Mouse (Mus musculus): ENCODE measurements at regions not wholly inside any gene's neighbourhood (a gene's known extent, or its start where the extent isn't known, plus 50 kb on each side); places are given as distances from the start of the nearest gene placed in this dataset.

GRCm38 (mm10) chr13:47695877-47696276 is 565.2 kb upstream of the Id4 start:
- no peak overlapping the region for H3K27ac ChIP-seq (ENCODE audit: insufficient read depth, low read depth)
- no peak for DNase-seq (ENCODE audit: extremely low read depth)
- dilution Hi-C loops (cut with MboI; ENCODE audit: extremely low pct_ligation_motif_present, extremely low pct_unique_long_range_greater_than_20kb, low sequenced_read_pairs): no loop called here
- H3K4me2 ChIP-seq (ENCODE audit: insufficient read depth, low read depth, poor library complexity, severe bottlenecking): no peak overlapping the region
- no peak overlapping the region for H3K4me3 ChIP-seq (replicated peaks in 1 of 3; ENCODE audit: low read depth in 2 of 3, low read length in 2 of 3, poor library complexity in 1 of 3)
- H3K9me3 ChIP-seq (replicated peaks; ENCODE audit: low read length): peaks cover 57% of the 10 kb centered on the region
- TF ChIP-seq GABPA (IDR thresholded peaks at IDR 0.05; ENCODE audit: insufficient replicate concordance, low read depth, low read length): no peak
- no peak for TF ChIP-seq RCOR1 (conservative IDR thresholded peaks at IDR 0.05; ENCODE audit: low read depth, low read length)
- no peak for TF ChIP-seq ETS1 (conservative IDR thresholded peaks at IDR 0.05; ENCODE audit: low read depth, low read length)
- TF ChIP-seq E2F4 (IDR thresholded peaks at IDR 0.05; ENCODE audit: insufficient replicate concordance, low read depth, low read length): no peak
- TF ChIP-seq EP300 (IDR thresholded peaks at IDR 0.05; ENCODE audit: low read length): no peak
- TF ChIP-seq SIN3A (IDR thresholded peaks at IDR 0.05; ENCODE audit: low read length): no peak
- TF ChIP-seq ZNF384 (IDR thresholded peaks at IDR 0.05; ENCODE audit: low read depth, low read length): no peak
- TF ChIP-seq ZMIZ1 (IDR thresholded peaks at IDR 0.05; ENCODE audit: low read depth, low read length): no peak
- no peak for TF ChIP-seq KAT2A (IDR thresholded peaks at IDR 0.05; ENCODE audit: insufficient replicate concordance, low read length)
- TF ChIP-seq CHD2 (IDR thresholded peaks at IDR 0.05; ENCODE audit: low read length): no peak
- no peak for TF ChIP-seq MAFK (IDR thresholded peaks at IDR 0.05; ENCODE audit: insufficient replicate concordance, low read length)
- TF ChIP-seq SMC3 (IDR thresholded peaks at IDR 0.05; ENCODE audit: low read depth, low read length): no peak
- TF ChIP-seq CHD1 (IDR thresholded peaks at IDR 0.05; ENCODE audit: low read depth, low read length): no peak
- no peak for TF ChIP-seq ZC3H11A (IDR thresholded peaks at IDR 0.05; ENCODE audit: low read depth, low read length)
- TF ChIP-seq HCFC1 (IDR thresholded peaks at IDR 0.05; ENCODE audit: low read depth, low read length): no peak
- TF ChIP-seq ZKSCAN1 (IDR thresholded peaks at IDR 0.05; ENCODE audit: borderline replicate concordance, low read depth, low read length): no peak
- no peak for TF ChIP-seq USF2 (conservative IDR thresholded peaks at IDR 0.05; ENCODE audit: low read depth, low read length)
- no peak for TF ChIP-seq JUN (IDR thresholded peaks at IDR 0.05; ENCODE audit: insufficient read depth, low read depth, low read length)
- TF ChIP-seq MYC (IDR thresholded peaks at IDR 0.05; ENCODE audit: low read depth, low read length): no peak
- H3K36me3 ChIP-seq (replicated peaks in 1 of 2; ENCODE audit: control insufficient read depth in 1 of 2, insufficient read depth in 1 of 2, low read length in 1 of 2): no peaks in the 10 kb centered on the region
- in situ Hi-C loops (cut with MboI; ENCODE audit: low pct_ligation_motif_present, low pct_unique_long_range_greater_than_20kb, low sequenced_read_pairs): no loop called here
- H3K4me1 ChIP-seq (ENCODE audit: control insufficient read depth in 1 of 2, insufficient read depth in 2 of 2): no peaks in the 10 kb centered on the region
- H3K9ac ChIP-seq (ENCODE audit: insufficient read depth, low read depth): no peak overlapping the region
- no peaks in the 10 kb centered on the region for H3K27me3 ChIP-seq (replicated peaks)
- no peaks in the 10 kb centered on the region for H3K79me2 ChIP-seq (replicated peaks; ENCODE audit: control insufficient read depth, extremely low read depth, insufficient read depth, poor library complexity, severe bottlenecking)

GRCm38 (mm10) chr13:47700556-47700955 is 560.5 kb upstream of the Id4 start:
- H3K4me2 ChIP-seq (ENCODE audit: insufficient read depth, low read depth, poor library complexity, severe bottlenecking): no peak overlapping the region
- peaks cover 53% of the 10 kb centered on the region for H3K9me3 ChIP-seq (replicated peaks; ENCODE audit: low read length)
- dilution Hi-C loops (cut with MboI; ENCODE audit: extremely low pct_ligation_motif_present, extremely low pct_unique_long_range_greater_than_20kb, low sequenced_read_pairs) (no loop called here), in situ Hi-C loops (cut with MboI; ENCODE audit: low pct_ligation_motif_present, low pct_unique_long_range_greater_than_20kb, low sequenced_read_pairs) (no loop called here)
- H3K79me2 ChIP-seq (replicated peaks; ENCODE audit: control insufficient read depth, extremely low read depth, insufficient read depth, poor library complexity, severe bottlenecking): no peaks in the 10 kb centered on the region
- TF ChIP-seq TBP (conservative IDR thresholded peaks at IDR 0.05; ENCODE audit: low read depth, low read length) (no peak), USF2 (conservative IDR thresholded peaks at IDR 0.05; ENCODE audit: low read depth, low read length) (no peak), RCOR1 (conservative IDR thresholded peaks at IDR 0.05; ENCODE audit: low read depth, low read length) (no peak), PAX5 (IDR thresholded peaks at IDR 0.05; ENCODE audit: low read length) (no peak), ZKSCAN1 (IDR thresholded peaks at IDR 0.05; ENCODE audit: borderline replicate concordance, low read depth, low read length) (no peak), MEF2A (IDR thresholded peaks at IDR 0.05; ENCODE audit: borderline replicate concordance, low read depth, low read length) (no peak), TCF12 (IDR thresholded peaks at IDR 0.05; ENCODE audit: low read depth, low read length) (no peak), SIN3A (IDR thresholded peaks at IDR 0.05; ENCODE audit: low read length) (no peak), ELF1 (IDR thresholded peaks at IDR 0.05; ENCODE audit: low read depth, low read length) (no peak), NELFE (IDR thresholded peaks at IDR 0.05; ENCODE audit: low read depth, low read length) (no peak), CTCF (conservative IDR thresholded peaks at IDR 0.05 in 1 of 2, IDR thresholded peaks at IDR 0.05 in 1 of 2; ENCODE audit: low read depth in 2 of 2, low read length in 2 of 2) (no peak), MAFK (IDR thresholded peaks at IDR 0.05; ENCODE audit: insufficient replicate concordance, low read length) (no peak), ZMIZ1 (IDR thresholded peaks at IDR 0.05; ENCODE audit: low read depth, low read length) (no peak)
- no peak for DNase-seq (ENCODE audit: extremely low read depth)
- H3K4me3 ChIP-seq (replicated peaks in 1 of 3; ENCODE audit: low read depth in 2 of 3, low read length in 2 of 3, poor library complexity in 1 of 3): no peak overlapping the region
- H3K27ac ChIP-seq (ENCODE audit: insufficient read depth, low read depth): no peak overlapping the region
- no peaks in the 10 kb centered on the region for H3K4me1 ChIP-seq (ENCODE audit: control insufficient read depth in 1 of 2, insufficient read depth in 2 of 2)
- H3K27me3 ChIP-seq (replicated peaks): no peaks in the 10 kb centered on the region
- no peaks in the 10 kb centered on the region for H3K36me3 ChIP-seq (replicated peaks in 1 of 2; ENCODE audit: control insufficient read depth in 1 of 2, insufficient read depth in 1 of 2, low read length in 1 of 2)
- no peak overlapping the region for H3K9ac ChIP-seq (ENCODE audit: insufficient read depth, low read depth)
